ENCODE assay signal across 25 mouse cellular contexts in the genomic region with DNA sequence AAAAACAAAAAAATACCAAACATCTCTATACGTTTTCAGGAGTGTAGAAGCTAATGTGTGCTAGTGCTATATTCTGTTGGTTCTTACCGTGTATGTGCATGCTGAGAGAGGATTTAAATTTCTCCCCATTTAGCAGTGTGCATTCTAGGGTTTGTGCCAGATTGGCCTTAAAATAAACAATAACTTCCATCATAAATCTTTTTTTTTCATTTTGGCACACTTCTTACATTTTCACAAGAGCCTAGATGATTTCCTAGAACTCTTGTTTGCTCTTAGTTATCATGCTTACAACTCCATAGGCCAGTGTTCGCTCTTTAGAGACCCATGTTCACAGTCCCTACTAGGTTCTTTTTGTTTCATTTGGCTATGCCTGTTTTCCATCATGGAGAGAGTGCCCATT.
"Had no signal": no experiment of that assay in that cellular context is flagged by ENCODE, and none has a peak within 500 bp of the region (broad histone marks: within the 10 kb centered on the region; RNA-seq: fewer than 3 reads in every experiment).

No protein-coding gene starts in this region.

- H3K4me1 ChIP-seq: heart, embryonic 10.5 days; heart, embryonic 12.5 days; hindbrain, embryonic 10.5 days; hindbrain, embryonic 12.5 days; intestine, embryonic 15.5 days had no signal

- H3K27ac ChIP-seq: gastrocnemius, adult 2 months; heart, embryonic 10.5 days; hindbrain, embryonic 10.5 days; hindbrain, embryonic 12.5 days; hindbrain, embryonic 14.5 days; intestine, embryonic 15.5 days; layer of hippocampus, adult 2 months; limb, embryonic 13.5 days; limb, embryonic 15.5 days had no signal

- H3K9ac ChIP-seq: heart, embryonic 12.5 days; hindbrain, embryonic 12.5 days; hindbrain, embryonic 14.5 days; intestine, embryonic 15.5 days; limb, embryonic 13.5 days; limb, embryonic 15.5 days had no signal

- H3K27me3 ChIP-seq: heart, embryonic 12.5 days; hindbrain, embryonic 12.5 days; intestine, embryonic 15.5 days; limb, embryonic 13.5 days; limb, embryonic 15.5 days had no signal

- DNase-seq: gastrocnemius, adult 2 months; gastrocnemius, postnatal 10 days; gastrocnemius, postnatal 25 days; heart, adult 18-20 months; heart, postnatal 10 days; heart, postnatal 4 days; kidney, adult 18-20 months; kidney, adult 8-10 months; kidney, postnatal 10 days; kidney, postnatal 25 days; kidney, postnatal 4 days; layer of hippocampus, postnatal 36 days; left cerebral cortex, postnatal 4 days had no signal

- H3K36me3 ChIP-seq: heart, embryonic 10.5 days; heart, embryonic 12.5 days; hindbrain, embryonic 10.5 days; hindbrain, embryonic 12.5 days; intestine, embryonic 15.5 days; limb, embryonic 13.5 days; limb, embryonic 15.5 days had no signal

- H3K9me3 ChIP-seq: heart, embryonic 10.5 days; heart, embryonic 12.5 days; hindbrain, embryonic 10.5 days; hindbrain, embryonic 12.5 days; intestine, embryonic 15.5 days; limb, embryonic 13.5 days; limb, embryonic 15.5 days had no signal

- ATAC-seq: hindbrain, embryonic 16.5 days; inflammation-experienced regulatory T-cells, adult 6 months; intestine, embryonic 15.5 days; intestine, postnatal 0 days had no signal

- H3K4me2 ChIP-seq: heart, embryonic 12.5 days; hindbrain, embryonic 12.5 days; hindbrain, embryonic 14.5 days; intestine, embryonic 15.5 days; limb, embryonic 13.5 days; limb, embryonic 15.5 days had no signal

- H3K4me3 ChIP-seq: gastrocnemius, adult 2 months; heart, embryonic 10.5 days; heart, embryonic 12.5 days; hindbrain, embryonic 10.5 days; hindbrain, embryonic 12.5 days; intestine, embryonic 15.5 days; layer of hippocampus, adult 2 months; limb, embryonic 13.5 days; limb, embryonic 15.5 days had no signal
